In genomic region chr8:84810896-84811295, GRCm38 (mm10) we compare ENCODE assay signal across 8 mouse cellular contexts. TPM values are rescaled to one million over a fixed set of nuclear protein-coding genes. Genes with fewer than 3 reads are reported as not detected.
A peak's percentile ranks its signal among the peaks of the same experiment; 100 is the strongest.
DNase-seq lines count a peak whose midpoint lies in the region; ATAC-seq and TF ChIP-seq lines count a peak whose summit lies in the region.

No protein-coding gene starts in this region.

- H3K9me3 ChIP-seq in heart, embryonic 10.5 days = peaks cover 4% of the 10 kb centered on the region; the same call in 1 of the 2 replicates
- peaks cover 4% of the 10 kb centered on the region; the same call in 1 of the 2 replicates for H3K9me3 ChIP-seq in kidney, embryonic 14.5 days (ENCODE audit: control insufficient read depth, low read length)
- H3K9me3 ChIP-seq in limb, embryonic 14.5 days (ENCODE audit: control insufficient read depth, low read length) = no peaks in the 10 kb centered on the region
- H3K9me3 ChIP-seq in midbrain, embryonic 16.5 days (replicated peaks; ENCODE audit: control insufficient read depth, low read length, poor library complexity, severe bottlenecking) = no peaks in the 10 kb centered on the region

- no peaks in the 10 kb centered on the region for H3K36me3 ChIP-seq in heart, embryonic 10.5 days
- H3K36me3 ChIP-seq in kidney, embryonic 14.5 days (ENCODE audit: control insufficient read depth, insufficient read depth, low read length) = no peaks in the 10 kb centered on the region
- no peaks in the 10 kb centered on the region for H3K36me3 ChIP-seq in limb, embryonic 14.5 days (ENCODE audit: control insufficient read depth, insufficient read depth, low read length)
- no peaks in the 10 kb centered on the region for H3K36me3 ChIP-seq in midbrain, embryonic 16.5 days (ENCODE audit: control insufficient read depth, insufficient read depth, low read length)
- H3K36me3 ChIP-seq in spleen, adult 2 months (ENCODE audit: control insufficient read depth, insufficient read depth, low read length) = no peaks in the 10 kb centered on the region

- H3K4me2 ChIP-seq in kidney, embryonic 14.5 days (replicated peaks; ENCODE audit: low read depth, low read length) = peak overlapping the region; percentile 56
- H3K4me2 ChIP-seq in limb, embryonic 14.5 days (replicated peaks; ENCODE audit: low read depth, low read length, severe bottlenecking) = peak overlapping the region; percentile 58
- peak overlapping the region; percentile 56 for H3K4me2 ChIP-seq in midbrain, embryonic 16.5 days (ENCODE audit: low read length)

- H3K9ac ChIP-seq in kidney, embryonic 14.5 days (ENCODE audit: low read depth, low read length) = no peak overlapping the region
- H3K9ac ChIP-seq in limb, embryonic 14.5 days (ENCODE audit: low read depth, low read length, severe bottlenecking) = peak overlapping the region; percentile 31; the same call in 1 of the 2 replicates
- peak overlapping the region; percentile 10; the same call in 1 of the 2 replicates for H3K9ac ChIP-seq in midbrain, embryonic 16.5 days (ENCODE audit: low read depth, low read length)

- peak overlapping the region; percentile 26; the same call in 1 of the 2 replicates for H3K4me3 ChIP-seq in embryonic fibroblast, embryonic 13.5 days (ENCODE audit: insufficient read depth, low read length)
- peak overlapping the region; percentile 54 for H3K4me3 ChIP-seq in heart, embryonic 10.5 days
- H3K4me3 ChIP-seq in kidney, embryonic 14.5 days (ENCODE audit: low read length) = peak overlapping the region; percentile 36
- peak overlapping the region; percentile 35 for H3K4me3 ChIP-seq in limb, embryonic 14.5 days (replicated peaks; ENCODE audit: low read length)
- H3K4me3 ChIP-seq in midbrain, embryonic 16.5 days (ENCODE audit: low read depth, low read length) = peak overlapping the region; percentile 27
- H3K4me3 ChIP-seq in spleen, adult 2 months (ENCODE audit: extremely low read depth, insufficient read depth, insufficient read length) = no peak overlapping the region

- TF ChIP-seq POLR2A in embryonic fibroblast, embryonic 13.5 days (IDR thresholded peaks at IDR 0.05; ENCODE audit: low read depth, low read length) = no peak
- TF ChIP-seq POLR2A in limb, embryonic 14.5 days (IDR thresholded peaks at IDR 0.05; ENCODE audit: borderline replicate concordance, extremely low read depth, insufficient read depth, insufficient read length) = no peak
- no peak for TF ChIP-seq POLR2A in spleen, adult 2 months (IDR thresholded peaks at IDR 0.05; ENCODE audit: low read depth, low read length)

- H3K27ac ChIP-seq in embryonic fibroblast, embryonic 13.5 days (ENCODE audit: insufficient read depth, low read length) = no peak overlapping the region
- no peak overlapping the region for H3K27ac ChIP-seq in heart, embryonic 10.5 days
- no peak overlapping the region for H3K27ac ChIP-seq in kidney, embryonic 14.5 days (ENCODE audit: low read depth, low read length)
- H3K27ac ChIP-seq in limb, embryonic 14.5 days (replicated peaks; ENCODE audit: low read depth, low read length) = no peak overlapping the region
- H3K27ac ChIP-seq in midbrain, embryonic 16.5 days (ENCODE audit: low read length) = peak overlapping the region; percentile 48; the same call in 1 of the 2 replicates
- no peak overlapping the region for H3K27ac ChIP-seq in spleen, adult 2 months (ENCODE audit: insufficient read depth, low read length)

- DNase-seq in 416B (ENCODE audit: low read depth) = peak; percentile 88
- peak; percentile 93 for DNase-seq in brain, adult 2 months (ENCODE audit: low read depth, low spot score)
- DNase-seq in heart, embryonic 10.5 days (ENCODE audit: low spot score) = peak; percentile 91
- peak; percentile 84 for DNase-seq in limb, embryonic 14.5 days (ENCODE audit: low spot score)
- peak in 1 of 2 experiments; percentile 72 for DNase-seq in spleen, adult 2 months (ENCODE audit: low read depth in 1 of 2, low spot score in 2 of 2)

- ATAC-seq in kidney, embryonic 14.5 days (ENCODE audit: low FRiP score, low TSS enrichment) = peak; percentile 63
- ATAC-seq in limb, embryonic 14.5 days (ENCODE audit: low FRiP score, low read depth) = peak; percentile 79
- peak; percentile 80 for ATAC-seq in midbrain, embryonic 16.5 days

- H3K27me3 ChIP-seq in heart, embryonic 10.5 days (ENCODE audit: insufficient read depth, poor library complexity, severe bottlenecking) = peaks cover 83% of the 10 kb centered on the region
- peaks cover 43% of the 10 kb centered on the region for H3K27me3 ChIP-seq in kidney, embryonic 14.5 days (ENCODE audit: control insufficient read depth, insufficient read depth, low read length)
- H3K27me3 ChIP-seq in limb, embryonic 14.5 days (ENCODE audit: control insufficient read depth, insufficient read depth, low read length) = no peaks in the 10 kb centered on the region
- H3K27me3 ChIP-seq in midbrain, embryonic 16.5 days (ENCODE audit: control insufficient read depth, insufficient read depth, low read depth, low read length) = peaks cover 11% of the 10 kb centered on the region
- H3K27me3 ChIP-seq in spleen, adult 2 months (ENCODE audit: control insufficient read depth, insufficient read depth, low read length) = 0 out of 2 replicates have a peak, but pooled peaks cover 1% of the 10 kb centered on the region

- 2% methylated on average over 32 of the region's 32 CpGs for WGBS in heart, embryonic 10.5 days
- 2% methylated on average over 32 of the region's 32 CpGs for WGBS in kidney, embryonic 14.5 days
- WGBS in limb, embryonic 14.5 days = under 1% methylated on average over 32 of the region's 32 CpGs
- under 1% methylated on average over 30 of the region's 32 CpGs for WGBS in midbrain, embryonic 16.5 days
- 1% methylated on average over 32 of the region's 32 CpGs for WGBS in spleen, adult 2 months

- no peaks in the 10 kb centered on the region for H3K4me1 ChIP-seq in embryonic fibroblast, embryonic 13.5 days (ENCODE audit: control insufficient read depth, insufficient read depth, low read length)
- peaks cover 29% of the 10 kb centered on the region for H3K4me1 ChIP-seq in heart, embryonic 10.5 days
- H3K4me1 ChIP-seq in kidney, embryonic 14.5 days (ENCODE audit: control insufficient read depth, insufficient read depth, low read length) = 0 out of 2 replicates have a peak, but pooled peaks cover 5% of the 10 kb centered on the region
- H3K4me1 ChIP-seq in limb, embryonic 14.5 days (ENCODE audit: control insufficient read depth, insufficient read depth, low read length) = peaks cover 11% of the 10 kb centered on the region; the same call in 1 of the 2 replicates
- H3K4me1 ChIP-seq in midbrain, embryonic 16.5 days (ENCODE audit: control insufficient read depth, insufficient read depth, low read length) = peaks cover 15% of the 10 kb centered on the region
- H3K4me1 ChIP-seq in spleen, adult 2 months (ENCODE audit: control insufficient read depth, insufficient read depth, insufficient read length) = peaks cover 5% of the 10 kb centered on the region; the same call in 1 of the 2 replicates

- TF ChIP-seq CTCF in embryonic fibroblast, embryonic 13.5 days (IDR thresholded peaks at IDR 0.05; ENCODE audit: borderline replicate concordance, insufficient read depth, low read length) = peak; percentile 49
- peak; percentile 66; the same call in 1 of the 2 replicates for TF ChIP-seq CTCF in spleen, adult 2 months (IDR thresholded peaks at IDR 0.05; ENCODE audit: extremely low read depth, insufficient read depth, insufficient read length, insufficient replicate concordance)

RNA-seq across cellular contexts. Expression of gene Nfix, which starts 10.8 kb away (rescaled TPM):
- 173 and 236 TPM in 2 replicates for polyA plus RNA-seq in embryonic fibroblast, embryonic 13.5 days (2011; ENCODE audit: insufficient read length, low read depth, missing spikeins)
- 0.87 and 2.1 TPM in 2 replicates for polyA plus RNA-seq in heart, embryonic 10.5 days (2016; fragmentation: Nextera tagmentation; extraction: Ambion mirVana)
- polyA plus RNA-seq in kidney, embryonic 14.5 days (2014; fragmentation: Nextera tagmentation; extraction: Ambion mirVana) = 9.4 and 10.9 TPM in 2 replicates
- 81.2 and 97.7 TPM in 2 replicates for polyA plus RNA-seq in limb, embryonic 14.5 days (2012; rRNA removed)
- 100 and 108 TPM in 2 replicates for polyA plus RNA-seq in limb, embryonic 14.5 days (2014; fragmentation: Nextera tagmentation; extraction: Ambion mirVana)
- 44.1 and 55.4 TPM in 2 replicates for polyA plus RNA-seq in midbrain, embryonic 16.5 days (2015; fragmentation: Nextera tagmentation; extraction: Ambion mirVana)
- 13.7 and 17.1 TPM in 2 replicates for polyA plus RNA-seq in spleen, adult 2 months (2012; rRNA removed)

RNA-seq across cellular contexts. Expression of gene Dand5, which starts 11.7 kb away (rescaled TPM):
- polyA plus RNA-seq in embryonic fibroblast, embryonic 13.5 days (2011; ENCODE audit: insufficient read length, low read depth, missing spikeins) = 2.0 and 2.3 TPM in 2 replicates
- polyA plus RNA-seq in heart, embryonic 10.5 days (2016; fragmentation: Nextera tagmentation; extraction: Ambion mirVana) = 5.3 TPM in 2 replicates
- polyA plus RNA-seq in kidney, embryonic 14.5 days (2014; fragmentation: Nextera tagmentation; extraction: Ambion mirVana) = 5.9 and 6.0 TPM in 2 replicates
- 5.7 and 5.9 TPM in 2 replicates for polyA plus RNA-seq in limb, embryonic 14.5 days (2012; rRNA removed)
- 6.4 and 6.9 TPM in 2 replicates for polyA plus RNA-seq in limb, embryonic 14.5 days (2014; fragmentation: Nextera tagmentation; extraction: Ambion mirVana)
- polyA plus RNA-seq in midbrain, embryonic 16.5 days (2015; fragmentation: Nextera tagmentation; extraction: Ambion mirVana) = 11.7 and 12.4 TPM in 2 replicates
- 1.6 and 1.8 TPM in 2 replicates for polyA plus RNA-seq in spleen, adult 2 months (2012; rRNA removed)

RNA-seq across cellular contexts. Expression of gene Gadd45gip1, which starts 20.4 kb away (rescaled TPM):
- 11.7 and 12.6 TPM in 2 replicates for polyA plus RNA-seq in embryonic fibroblast, embryonic 13.5 days (2011; ENCODE audit: insufficient read length, low read depth, missing spikeins)
- 57.3 and 60.5 TPM in 2 replicates for polyA plus RNA-seq in heart, embryonic 10.5 days (2016; fragmentation: Nextera tagmentation; extraction: Ambion mirVana)
- 49.2 and 54.2 TPM in 2 replicates for polyA plus RNA-seq in kidney, embryonic 14.5 days (2014; fragmentation: Nextera tagmentation; extraction: Ambion mirVana)
- polyA plus RNA-seq in limb, embryonic 14.5 days (2012; rRNA removed) = 39.8 and 45.6 TPM in 2 replicates
- polyA plus RNA-seq in limb, embryonic 14.5 days (2014; fragmentation: Nextera tagmentation; extraction: Ambion mirVana) = 43.2 and 44.9 TPM in 2 replicates
- 35.0 and 37.4 TPM in 2 replicates for polyA plus RNA-seq in midbrain, embryonic 16.5 days (2015; fragmentation: Nextera tagmentation; extraction: Ambion mirVana)
- 20.3 and 61.4 TPM in 2 replicates for polyA plus RNA-seq in spleen, adult 2 months (2012; rRNA removed)

RNA-seq across cellular contexts. Expression of gene Rad23a, which starts 29.6 kb away (rescaled TPM):
- polyA plus RNA-seq in embryonic fibroblast, embryonic 13.5 days (2011; ENCODE audit: insufficient read length, low read depth, missing spikeins) = 57.6 and 61.7 TPM in 2 replicates
- 137 and 154 TPM in 2 replicates for polyA plus RNA-seq in heart, embryonic 10.5 days (2016; fragmentation: Nextera tagmentation; extraction: Ambion mirVana)
- polyA plus RNA-seq in kidney, embryonic 14.5 days (2014; fragmentation: Nextera tagmentation; extraction: Ambion mirVana) = 124 and 125 TPM in 2 replicates
- 82.0 and 82.4 TPM in 2 replicates for polyA plus RNA-seq in limb, embryonic 14.5 days (2012; rRNA removed)
- polyA plus RNA-seq in limb, embryonic 14.5 days (2014; fragmentation: Nextera tagmentation; extraction: Ambion mirVana) = 104 and 109 TPM in 2 replicates
- 80.7 and 85.6 TPM in 2 replicates for polyA plus RNA-seq in midbrain, embryonic 16.5 days (2015; fragmentation: Nextera tagmentation; extraction: Ambion mirVana)
- polyA plus RNA-seq in spleen, adult 2 months (2012; rRNA removed) = 125 and 162 TPM in 2 replicates

RNA-seq across cellular contexts. Expression of gene Calr, which starts 35.8 kb away (rescaled TPM):
- polyA plus RNA-seq in embryonic fibroblast, embryonic 13.5 days (2011; ENCODE audit: insufficient read length, low read depth, missing spikeins) = 1,122 and 1,201 TPM in 2 replicates
- 881 and 1,047 TPM in 2 replicates for polyA plus RNA-seq in heart, embryonic 10.5 days (2016; fragmentation: Nextera tagmentation; extraction: Ambion mirVana)
- polyA plus RNA-seq in kidney, embryonic 14.5 days (2014; fragmentation: Nextera tagmentation; extraction: Ambion mirVana) = 758 and 944 TPM in 2 replicates
- polyA plus RNA-seq in limb, embryonic 14.5 days (2012; rRNA removed) = 575 and 831 TPM in 2 replicates
- 802 and 827 TPM in 2 replicates for polyA plus RNA-seq in limb, embryonic 14.5 days (2014; fragmentation: Nextera tagmentation; extraction: Ambion mirVana)
- polyA plus RNA-seq in midbrain, embryonic 16.5 days (2015; fragmentation: Nextera tagmentation; extraction: Ambion mirVana) = 662 and 691 TPM in 2 replicates
- polyA plus RNA-seq in spleen, adult 2 months (2012; rRNA removed) = 112 and 116 TPM in 2 replicates
